Mouse (Mus musculus) left cerebral cortex, adult 2 months (tissue): ENCODE data around the gene Adipor2. TPM values are rescaled to one million over a fixed set of nuclear protein-coding genes. Genes with fewer than 3 reads are reported as not detected.
"Not testable (repeated sequence)": the region's sequence is repeated elsewhere in the genome, so short reads cannot be mapped to it uniquely, and the experiment has no call there.

Experiments
- DNase-seq, 2 experiments: peaks; one replicate each; pipeline ENCODE4 v3.0.0; 2021 to 2022; ENCODE audit warnings: low spot score in 2 of 2, mixed read lengths in 1 of 2; ENCODE audit errors: extremely low spot score in 1 of 2
- H3K27ac ChIP-seq: fragments of 200-600 bp; 2 replicates; pipeline ENCODE4 v1.8.1; 2022
- H3K4me3 ChIP-seq: fragments of 200-600 bp; 2 replicates; pipeline ENCODE4 v1.8.1; 2022
- CTCF ChIP-seq: fragments of 200-600 bp; IDR thresholded peaks from 2 replicates; pipeline ENCODE4 v1.8.1; 2022; ENCODE audit warnings: antibody characterized with exemption, mild to moderate bottlenecking, moderate library complexity
- intact Hi-C: fragments of 180-260 bp; cut with DNase I; formaldehyde crosslinking; loops from one replicate; pipeline ENCODE4 v1.15.1; 2025
- total RNA-seq, 2 experiments: library from RNA; stranded (reverse); gene quantifications; 2 replicates each; pipeline ENCODE4 v1.2.3; 2021

Adipor2 gene
- total RNA-seq, 2 experiments from 2014 or later, result 39.9 to 40.9 TPM

- intact Hi-C loops, result no loop called here
- DNase-seq, result peak; percentile 72 to 81
- Histone ChIP-seq H3K4me3 (no peak overlapping the region), H3K27ac (no peak overlapping the region)
- peak; percentile 97 for TF ChIP-seq CTCF
Measured at GRCm38 (mm10) chr6:119443742-119444645, 26.5 kb upstream of the Adipor2 start.

GRCm38 (mm10) chr6:119442729-119443128 is 25.2 kb upstream of the Adipor2 start:
- DNase-seq, H3K4me3 ChIP-seq, H3K27ac ChIP-seq, intact Hi-C loops: not testable (repeated sequence)
- peak; percentile 34; the same call in 1 of the 2 replicates for TF ChIP-seq CTCF

- H3K4me3 ChIP-seq, result no peak overlapping the region
- no peak overlapping the region for H3K27ac ChIP-seq
- intact Hi-C loops, result no loop called here
- TF ChIP-seq CTCF, result no peak
- DNase-seq, result no peak
Measured at GRCm38 (mm10) chr6:119437894-119438761, 20.6 kb upstream of the Adipor2 start.

- no peak overlapping the region for H3K27ac ChIP-seq
- DNase-seq, result no peak
- H3K4me3 ChIP-seq, result no peak overlapping the region
- no peak for TF ChIP-seq CTCF
- intact Hi-C loops, result loop anchor here (5.0 kb wide), 1 partner anchor 77 kb away; no protein-coding TSS in a partner anchor
Measured at GRCm38 (mm10) chr6:119434394-119434793, 16.9 kb upstream of the Adipor2 start.

GRCm38 (mm10) chr6:119431751-119432324 is 14.3 kb upstream of the Adipor2 start:
- no peak for TF ChIP-seq CTCF

GRCm38 (mm10) chr6:119430508-119430907 is 13.0 kb upstream of the Adipor2 start:
- H3K27ac ChIP-seq, result no peak overlapping the region
- TF ChIP-seq CTCF, result peak; percentile 89
- intact Hi-C loops, result loop anchor here (1.0 to 5.0 kb wide), 2 partner anchors 73 to 210 kb away; no protein-coding TSS in a partner anchor
- peak; percentile 49 to 63 for DNase-seq
- H3K4me3 ChIP-seq, result no peak overlapping the region

More at GRCm38 (mm10) chr6:119431751-119432324, 14.3 kb upstream of the Adipor2 start:
- intact Hi-C loops, result loop anchor here (5.0 kb wide), 1 partner anchor 75 kb away; no protein-coding TSS in a partner anchor
- Histone ChIP-seq H3K4me3 (no peak overlapping the region), H3K27ac (no peak overlapping the region)
- no peak for DNase-seq

- Histone ChIP-seq H3K4me3 (no peak overlapping the region), H3K27ac (no peak overlapping the region)
- intact Hi-C loops, result loop anchor here (10.0 kb wide), 1 partner anchor 305 kb away; no protein-coding TSS in a partner anchor
- no peak for TF ChIP-seq CTCF
- no peak for DNase-seq
Measured at GRCm38 (mm10) chr6:119429311-119429710, 11.8 kb upstream of the Adipor2 start.

GRCm38 (mm10) chr6:119428611-119429010 is 11.1 kb upstream of the Adipor2 start:
- TF ChIP-seq CTCF, result peak; percentile 47
- no peak for DNase-seq
- intact Hi-C loops, result loop anchor here (10.0 kb wide), 1 partner anchor 304 kb away; no protein-coding TSS in a partner anchor
- Histone ChIP-seq H3K27ac (no peak overlapping the region), H3K4me3 (no peak overlapping the region)

- Histone ChIP-seq H3K4me3 (no peak overlapping the region), H3K27ac (no peak overlapping the region)
- DNase-seq, result no peak
- TF ChIP-seq CTCF, result no peak
- intact Hi-C loops, result loop anchor here (10.0 kb wide), 1 partner anchor 296 kb away; no protein-coding TSS in a partner anchor
Measured at GRCm38 (mm10) chr6:119421001-119421400, 3.5 kb upstream of the Adipor2 start.

GRCm38 (mm10) chr6:119420357-119420756 is 2.9 kb upstream of the Adipor2 start:
- intact Hi-C loops, result loop anchor here (10.0 kb wide), 1 partner anchor 296 kb away; no protein-coding TSS in a partner anchor
- TF ChIP-seq CTCF, result no peak
- DNase-seq, result no peak
- Histone ChIP-seq H3K4me3 (no peak overlapping the region), H3K27ac (no peak overlapping the region)

GRCm38 (mm10) chr6:119419412-119419811 is 1.9 kb upstream of the Adipor2 start:
- DNase-seq, result no peak
- no peak for TF ChIP-seq CTCF
- Histone ChIP-seq H3K4me3 (no peak overlapping the region), H3K27ac (peak overlapping the region; percentile 89)
- intact Hi-C loops, result no loop called here
